ENCODE assay signal across 28 mouse cellular contexts in genomic region chr2:13263150-13263549, GRCm38 (mm10).
"Had no signal": no experiment of that assay in that cellular context is flagged by ENCODE, and none has a peak within 500 bp of the region (broad histone marks: within the 10 kb centered on the region; RNA-seq: fewer than 3 reads in every experiment).

No protein-coding gene starts in this region.

- DNase-seq: gastrocnemius, adult 2 months; gastrocnemius, postnatal 10 days; gastrocnemius, postnatal 25 days; heart, adult 18-20 months; heart, postnatal 14 days; heart, postnatal 36 days; kidney, adult 18-20 months; kidney, adult 9 months; kidney, postnatal 25 days; kidney, postnatal 4 days; left cerebral cortex, postnatal 4 days had no signal

- ATAC-seq: hindbrain, embryonic 16.5 days; inflammation-experienced regulatory T-cells, adult 6 months; intestine, embryonic 15.5 days; intestine, postnatal 0 days; liver, embryonic 12.5 days had no signal

- H3K27ac ChIP-seq: gastrocnemius, adult 2 months; heart, embryonic 10.5 days; heart, embryonic 13.5 days; heart, embryonic 15.5 days; hindbrain, embryonic 10.5 days; hindbrain, embryonic 12.5 days; hindbrain, embryonic 14.5 days; intestine, embryonic 15.5 days; kidney, embryonic 15.5 days; kidney, postnatal 0 days; layer of hippocampus, adult 2 months; limb, embryonic 13.5 days; limb, embryonic 15.5 days; liver, embryonic 12.5 days; liver, embryonic 14.5 days had no signal

- H3K9me3 ChIP-seq: heart, embryonic 10.5 days; heart, embryonic 13.5 days; heart, embryonic 15.5 days; hindbrain, embryonic 10.5 days; hindbrain, embryonic 12.5 days; intestine, embryonic 15.5 days; kidney, embryonic 15.5 days; limb, embryonic 13.5 days; limb, embryonic 15.5 days; liver, embryonic 12.5 days had no signal

- H3K4me3 ChIP-seq: gastrocnemius, adult 2 months; heart, embryonic 10.5 days; heart, embryonic 13.5 days; heart, embryonic 15.5 days; hindbrain, embryonic 10.5 days; hindbrain, embryonic 12.5 days; intestine, embryonic 15.5 days; kidney, embryonic 15.5 days; layer of hippocampus, adult 2 months; limb, embryonic 13.5 days; limb, embryonic 15.5 days; liver, embryonic 12.5 days had no signal

- H3K36me3 ChIP-seq: hindbrain, embryonic 10.5 days; hindbrain, embryonic 12.5 days; intestine, embryonic 15.5 days had no signal

- H3K4me1 ChIP-seq: heart, embryonic 10.5 days; hindbrain, embryonic 10.5 days; hindbrain, embryonic 12.5 days; intestine, embryonic 15.5 days; kidney, embryonic 15.5 days had no signal

- H3K4me2 ChIP-seq: heart, embryonic 13.5 days; heart, embryonic 15.5 days; hindbrain, embryonic 12.5 days; hindbrain, embryonic 14.5 days; intestine, embryonic 15.5 days; kidney, embryonic 15.5 days; limb, embryonic 13.5 days; limb, embryonic 15.5 days; liver, embryonic 12.5 days had no signal

- H3K9ac ChIP-seq: heart, embryonic 13.5 days; heart, embryonic 15.5 days; hindbrain, embryonic 12.5 days; hindbrain, embryonic 14.5 days; intestine, embryonic 15.5 days; kidney, embryonic 15.5 days; limb, embryonic 13.5 days; limb, embryonic 15.5 days; liver, embryonic 12.5 days; liver, embryonic 14.5 days had no signal

- H3K27me3 ChIP-seq: heart, embryonic 13.5 days; heart, embryonic 15.5 days; hindbrain, embryonic 12.5 days; intestine, embryonic 15.5 days; kidney, embryonic 15.5 days; limb, embryonic 13.5 days; limb, embryonic 15.5 days; liver, embryonic 12.5 days had no signal
